Mouse (Mus musculus): ENCODE measurements around the gene Tas1r3. TPM values are rescaled to one million over a fixed set of nuclear protein-coding genes. Genes with fewer than 3 reads are reported as not detected.
A peak's percentile ranks its signal among the peaks of the same experiment; 100 is the strongest.

Tas1r3 gene
- total RNA-seq, 4 experiments from 2014 or later = 0.25 to 0.32 (median 0.31) TPM

DNA sequence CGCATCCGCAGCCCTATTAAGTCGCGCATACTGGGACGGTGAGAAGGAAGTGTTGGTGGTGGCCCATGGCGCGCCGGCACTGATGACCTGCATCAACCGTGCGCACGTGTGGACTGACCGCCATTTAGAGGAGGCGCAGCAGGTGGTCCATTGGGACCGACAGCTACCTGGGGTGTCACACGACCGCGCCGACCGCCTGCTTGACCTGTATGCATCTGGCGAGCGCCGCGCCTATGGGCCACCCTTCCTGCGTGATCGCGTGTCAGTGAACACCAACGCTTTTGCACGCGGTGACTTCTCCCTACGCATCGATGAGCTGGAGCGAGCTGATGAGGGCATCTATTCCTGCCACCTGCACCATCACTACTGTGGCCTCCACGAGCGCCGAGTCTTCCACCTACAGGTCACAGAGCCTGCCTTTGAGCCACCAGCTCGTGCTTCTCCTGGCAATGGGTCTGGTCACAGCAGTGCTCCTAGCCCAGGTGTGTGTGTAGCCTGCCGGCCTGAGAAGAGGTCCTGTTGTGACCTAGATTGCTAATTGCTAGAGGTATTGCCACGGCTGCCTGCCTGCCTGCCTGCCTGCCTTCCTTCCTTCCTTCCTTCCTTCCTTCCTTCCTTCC, 21.4 kb downstream of the Tas1r3 start:
- no peak for DNase-seq (ENCODE audit: low spot score in 2 of 2)

DNA sequence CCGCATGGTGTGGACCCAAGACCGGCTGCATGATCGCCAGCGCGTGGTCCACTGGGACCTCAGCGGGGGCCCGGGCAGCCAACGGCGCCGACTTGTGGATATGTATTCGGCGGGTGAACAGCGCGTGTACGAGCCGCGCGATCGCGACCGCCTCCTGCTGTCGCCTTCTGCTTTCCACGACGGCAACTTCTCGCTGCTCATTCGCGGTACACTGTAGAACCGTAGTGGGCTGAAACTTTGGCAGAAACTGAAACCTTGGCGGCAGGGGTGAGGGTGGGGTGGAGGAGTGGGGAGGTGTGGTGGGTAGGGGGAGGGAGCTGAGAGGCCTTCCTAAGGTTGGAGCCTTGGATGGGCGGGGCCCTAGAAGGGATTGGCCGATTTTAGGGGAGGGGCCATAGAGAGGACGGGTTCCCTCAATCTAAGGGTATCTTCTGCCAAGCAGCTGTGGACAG, 22.1 kb downstream of the Tas1r3 start:
- DNase-seq (ENCODE audit: low spot score in 2 of 2) = no peak

DNA sequence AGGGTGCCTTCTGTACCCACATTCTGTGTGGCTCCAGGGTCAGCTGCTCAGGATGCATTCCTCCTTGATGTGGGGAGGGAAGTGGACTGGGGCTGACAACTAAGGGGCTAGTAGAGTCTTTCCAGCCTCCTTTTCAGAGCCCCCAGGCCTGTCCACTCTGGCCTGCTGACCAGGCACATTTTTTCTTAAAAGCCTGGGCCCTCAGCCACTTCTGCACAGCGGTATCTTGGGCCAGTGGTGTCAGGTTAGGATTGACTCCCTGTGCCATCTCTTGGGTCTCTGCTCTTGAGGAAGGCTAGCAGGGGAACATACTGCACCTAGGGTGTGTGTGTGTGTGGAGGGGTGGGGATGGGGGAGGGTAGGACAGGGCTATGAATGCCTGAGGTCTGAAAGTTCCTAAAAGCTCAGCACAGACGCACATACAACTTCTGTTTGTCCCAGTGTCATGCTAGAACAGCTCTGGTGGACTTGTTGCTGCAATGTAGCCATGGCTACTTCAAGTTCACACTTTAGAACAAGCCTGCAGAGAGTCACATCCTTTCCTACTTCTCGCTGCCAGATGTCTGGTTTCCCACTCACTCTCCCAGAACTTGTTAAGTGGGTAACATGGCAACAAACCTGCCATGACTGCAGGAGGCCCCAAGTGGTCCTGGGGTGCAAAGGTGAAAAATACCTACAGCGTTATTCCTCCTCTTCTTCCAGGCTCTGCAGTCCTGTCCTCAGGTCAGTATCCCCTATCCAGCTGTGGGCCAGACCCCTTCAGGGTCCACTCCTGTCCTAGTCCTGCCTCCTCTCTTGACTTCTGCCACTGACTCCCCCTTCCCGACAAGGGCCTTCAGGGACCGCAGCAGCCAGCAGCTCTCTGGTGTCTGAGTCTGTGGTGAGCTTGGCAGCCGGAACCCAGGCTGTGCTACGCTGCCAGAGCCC, 22.8 kb downstream of the Tas1r3 start:
- DNase-seq (ENCODE audit: low spot score in 2 of 2) = no peak

DNA sequence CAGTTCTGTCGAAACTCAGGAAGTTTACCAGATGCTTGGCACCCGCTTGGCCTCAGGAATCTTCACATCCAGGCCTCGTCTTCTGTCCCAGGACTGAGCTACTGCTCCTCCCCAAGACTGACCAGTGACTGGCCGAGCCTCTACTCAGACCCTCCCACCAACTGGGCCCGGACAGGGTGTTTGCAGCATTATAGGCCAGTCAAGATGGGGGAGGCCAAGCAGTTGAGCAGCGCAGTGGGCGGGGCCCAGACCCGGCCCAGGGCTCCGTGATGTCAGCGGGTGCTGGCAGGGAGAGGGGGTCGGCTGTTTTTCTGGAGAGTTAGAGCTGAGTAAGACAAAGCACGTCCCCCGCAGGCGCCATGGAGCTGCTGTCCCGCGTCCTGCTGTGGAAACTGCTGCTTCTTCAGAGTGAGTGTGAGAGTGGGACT, 23.7 kb downstream of the Tas1r3 start, which contains the start of gene Mxra8:
Gene Mxra8, plus strand, starts transcription at position 198 of the 428 bp plus-strand sequence.
- DNase-seq (ENCODE audit: low spot score in 2 of 2) = no peak

DNA sequence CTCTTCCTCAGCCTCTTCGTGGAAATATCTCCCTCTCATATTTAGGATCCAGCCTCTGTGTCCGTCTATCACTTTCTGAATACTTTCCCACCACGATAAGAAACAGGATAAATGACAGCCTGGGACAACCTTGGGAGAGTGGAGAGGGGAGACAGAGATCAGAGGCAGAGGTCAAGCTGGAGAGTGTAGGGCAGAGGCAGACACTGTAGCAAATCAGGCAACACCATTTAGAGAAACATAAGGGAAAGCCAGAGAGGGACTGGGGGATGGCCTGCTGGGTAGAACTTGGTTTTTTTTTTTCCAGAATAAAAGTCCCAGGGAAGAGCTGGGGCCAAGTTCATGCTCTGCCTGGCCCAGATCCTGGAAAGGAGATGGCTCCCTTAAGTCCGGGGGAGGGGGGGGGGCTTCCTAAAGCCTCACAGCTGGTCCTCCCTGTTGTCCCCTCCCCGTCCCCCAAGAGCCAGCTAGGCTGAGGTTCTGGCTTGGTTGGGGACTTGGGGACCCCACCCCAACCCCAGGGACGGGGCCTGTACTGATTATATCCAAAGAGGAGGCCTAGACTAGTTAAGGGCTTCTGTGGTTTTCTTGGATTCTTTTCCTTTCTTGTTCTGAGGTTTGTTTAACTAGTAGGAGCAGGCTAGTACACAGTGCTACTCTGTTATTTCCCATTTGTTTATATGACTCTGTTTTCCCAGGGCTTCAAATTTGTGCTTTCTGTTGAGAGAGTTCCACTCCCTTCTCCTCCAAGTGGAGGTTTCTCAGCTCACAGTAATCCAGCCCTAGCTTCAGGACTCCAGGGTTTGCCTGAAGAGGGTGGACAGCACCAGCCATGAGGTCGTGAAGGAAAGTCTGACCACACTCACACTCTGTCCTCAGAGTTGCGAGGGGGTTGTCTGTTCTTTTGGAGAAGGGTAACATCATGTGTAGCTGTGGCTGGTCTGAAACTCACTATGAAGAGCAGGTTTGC, 24.7 kb downstream of the Tas1r3 start:
- DNase-seq (ENCODE audit: low spot score in 2 of 2) = no peak

DNA sequence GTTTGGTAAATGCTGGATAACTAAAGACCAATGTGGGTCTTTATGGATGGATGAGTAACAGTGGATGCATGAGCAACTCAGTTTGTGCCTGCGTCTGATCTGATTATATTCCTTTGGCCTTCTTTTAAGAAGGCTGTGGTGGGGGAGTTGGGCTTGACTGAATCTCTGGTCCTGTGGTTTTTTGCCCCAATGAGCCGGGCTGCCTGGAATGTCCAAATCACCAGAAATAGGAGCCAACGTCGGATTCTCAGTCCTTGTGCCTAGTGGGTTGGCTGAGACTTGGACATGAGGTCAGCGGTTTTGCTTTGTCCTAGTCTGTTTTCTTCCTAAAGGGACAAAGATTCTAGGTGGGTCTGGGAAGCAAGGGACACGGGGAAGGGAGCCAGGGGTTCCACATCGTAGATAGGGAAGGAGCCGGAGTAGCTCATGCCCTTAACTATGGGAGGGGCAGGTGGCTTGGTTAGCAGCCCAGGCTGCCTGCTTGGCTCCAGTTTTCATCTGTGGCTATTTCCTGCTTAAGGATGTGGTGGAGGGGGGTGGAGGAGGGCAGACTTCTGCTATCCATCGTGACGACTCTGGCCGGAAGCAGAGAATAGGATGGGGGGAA, 25.7 kb downstream of the Tas1r3 start:
- DNase-seq (ENCODE audit: low spot score in 2 of 2) = no peak

DNA sequence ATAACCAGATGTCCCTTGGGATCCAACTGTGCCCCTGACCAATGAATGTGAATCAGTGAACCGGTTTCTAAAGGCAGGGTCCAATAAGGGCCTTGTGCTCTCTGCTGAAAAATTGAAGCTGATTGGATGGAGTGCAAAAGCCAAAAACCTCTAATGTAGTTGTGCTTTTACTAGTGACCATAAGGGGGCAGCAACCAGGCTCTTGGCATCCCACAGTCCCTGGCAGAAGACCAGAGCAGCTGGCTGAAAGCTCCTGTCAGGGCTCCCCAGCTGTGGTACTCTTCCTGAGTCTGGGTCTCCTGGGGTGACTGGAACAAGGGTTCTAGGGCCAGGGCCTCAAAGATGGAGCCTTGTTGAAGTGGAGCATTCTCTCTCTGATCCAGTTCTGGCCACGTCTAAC, 29.3 kb downstream of the Tas1r3 start:
- DNase-seq (ENCODE audit: low spot score in 2 of 2) = peak; percentile 66 to 70

DNA sequence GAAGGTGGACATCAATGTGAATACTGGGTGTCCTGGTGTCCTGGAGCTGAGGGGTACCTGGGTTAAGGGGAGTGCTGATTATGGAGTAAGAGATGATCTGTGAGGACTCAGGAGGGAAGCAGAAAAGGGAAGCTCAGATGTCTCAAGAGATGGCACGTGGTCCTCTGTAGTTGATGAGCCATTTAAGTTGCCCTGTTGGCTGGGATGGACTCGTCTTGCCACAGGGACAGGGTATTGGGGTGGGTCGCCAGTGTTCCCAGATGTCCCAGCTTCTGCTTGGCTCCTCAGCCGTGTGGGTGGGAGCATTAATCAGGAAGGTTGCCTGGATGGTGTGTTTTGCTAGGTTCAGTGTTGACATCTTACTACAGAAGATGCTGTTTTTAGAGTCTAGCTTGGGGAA, 29.9 kb downstream of the Tas1r3 start:
- no peak for DNase-seq (ENCODE audit: low spot score in 2 of 2)

DNA sequence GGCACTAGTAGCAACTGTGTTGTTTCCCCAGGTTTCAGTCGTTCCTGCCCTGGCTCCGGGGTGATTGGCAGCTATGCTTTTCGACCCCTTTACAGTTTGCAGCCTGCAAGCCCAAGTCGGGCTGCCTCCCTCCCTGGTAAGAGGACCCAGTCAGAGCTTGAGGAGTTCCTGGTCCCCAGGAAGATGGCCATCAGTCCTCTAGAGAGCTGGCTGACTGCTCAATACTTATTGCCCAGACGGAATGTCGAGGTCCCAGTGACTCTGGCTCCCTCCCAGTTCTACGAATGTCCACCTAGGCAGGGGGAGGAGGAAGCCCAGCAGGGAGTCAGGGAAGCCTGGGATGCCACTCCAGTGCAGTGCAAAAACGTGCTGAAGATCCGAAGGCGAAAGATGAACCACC, 30.8 kb downstream of the Tas1r3 start:
- no peak for DNase-seq (ENCODE audit: low spot score in 2 of 2)

DNA sequence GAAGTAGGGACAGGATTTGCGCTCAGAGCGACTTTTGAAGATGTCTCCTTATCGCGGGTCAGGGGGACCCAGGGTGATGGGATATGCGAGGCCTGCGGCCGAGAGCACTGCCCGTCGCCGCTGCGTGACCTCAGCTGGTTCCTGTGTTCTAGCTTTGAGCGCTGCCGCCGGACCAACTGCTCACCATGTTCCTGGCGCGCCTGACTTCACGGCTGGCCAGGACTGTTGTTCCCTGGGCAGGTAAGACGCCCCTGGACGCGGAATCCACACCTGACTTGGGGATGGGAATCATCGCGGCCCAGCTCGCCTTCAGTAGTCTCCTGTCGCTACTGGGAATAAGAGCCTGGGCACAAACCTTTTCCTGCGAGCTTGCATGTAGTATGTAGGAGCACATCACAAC, 31.3 kb downstream of the Tas1r3 start:
- DNase-seq (ENCODE audit: low spot score in 2 of 2) = peak in 1 of 2 experiments; percentile 26

DNA sequence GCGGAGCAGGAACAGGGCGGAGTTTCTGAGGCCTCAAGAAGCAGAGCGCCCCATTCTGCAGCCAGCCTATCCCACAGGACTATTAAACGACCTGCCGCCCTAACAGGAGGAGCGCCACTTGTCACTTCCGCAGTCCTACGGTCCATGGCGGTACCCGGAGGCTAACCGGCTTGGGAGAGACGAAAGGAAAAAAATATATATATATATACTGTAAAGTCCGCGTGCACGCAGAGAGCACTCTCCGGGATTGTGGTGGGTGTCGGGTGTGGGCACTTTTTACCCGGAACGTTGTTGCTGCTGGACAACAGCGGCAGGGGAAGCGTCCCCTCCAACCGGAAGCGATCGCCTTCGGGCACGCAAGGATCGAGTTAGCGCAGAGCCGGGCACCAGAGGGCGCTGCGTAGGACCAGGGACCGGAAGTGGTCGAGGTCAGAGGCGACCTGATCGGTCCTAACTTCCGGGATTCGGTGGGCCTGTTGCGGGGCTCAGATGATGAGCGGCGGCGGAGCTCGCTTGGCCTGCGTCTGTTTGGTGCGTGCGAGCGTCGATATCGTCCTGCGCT, 31.9 kb downstream of the Tas1r3 start, which contains the start of gene Aurkaip1:
Gene Aurkaip1, plus strand, starts transcription at position 68 of the 562 bp plus-strand sequence.
- peak; percentile 91 to 95 for DNase-seq (ENCODE audit: low spot score in 2 of 2)

DNA sequence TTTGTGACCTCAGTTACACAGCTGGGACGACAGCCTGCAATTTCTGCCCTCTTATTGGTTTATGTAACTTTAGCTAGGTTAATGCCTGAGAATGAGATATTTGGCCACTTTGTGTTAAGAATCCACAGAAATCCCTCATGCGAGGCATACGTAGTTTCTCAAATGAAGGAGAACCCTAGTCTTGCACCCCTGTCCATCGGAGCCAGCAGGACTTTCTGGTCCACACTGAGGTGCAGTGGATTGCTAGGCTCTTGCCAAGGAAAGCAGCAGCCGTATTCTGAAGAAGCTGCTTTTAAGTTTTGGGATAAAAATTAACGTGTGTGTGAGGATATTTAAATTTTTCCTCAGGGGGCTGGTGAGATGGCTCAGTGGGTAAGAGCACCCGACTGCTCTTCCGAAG, 32.6 kb downstream of the Tas1r3 start:
- DNase-seq (ENCODE audit: low spot score in 2 of 2) = no peak

DNA sequence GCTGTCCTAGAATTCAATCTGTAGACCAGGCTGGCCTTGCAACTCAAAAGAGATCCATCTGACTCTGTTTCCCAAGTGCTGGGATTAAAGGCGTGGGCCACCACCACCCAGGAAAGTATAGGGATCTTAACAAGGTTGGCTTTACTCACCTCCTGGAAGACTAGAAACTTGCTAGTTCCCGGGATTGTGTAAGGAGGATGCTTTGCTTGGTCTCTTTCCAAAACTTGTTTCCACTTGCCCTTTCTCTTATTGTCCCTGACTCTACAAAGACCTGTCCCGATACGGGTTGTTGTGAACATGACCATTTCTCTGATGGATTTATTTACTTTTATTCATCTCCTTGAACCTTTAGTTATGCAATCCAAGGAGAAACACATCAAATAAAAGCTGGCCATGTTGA, 33.3 kb downstream of the Tas1r3 start:
- DNase-seq (ENCODE audit: low spot score in 2 of 2) = no peak

DNA sequence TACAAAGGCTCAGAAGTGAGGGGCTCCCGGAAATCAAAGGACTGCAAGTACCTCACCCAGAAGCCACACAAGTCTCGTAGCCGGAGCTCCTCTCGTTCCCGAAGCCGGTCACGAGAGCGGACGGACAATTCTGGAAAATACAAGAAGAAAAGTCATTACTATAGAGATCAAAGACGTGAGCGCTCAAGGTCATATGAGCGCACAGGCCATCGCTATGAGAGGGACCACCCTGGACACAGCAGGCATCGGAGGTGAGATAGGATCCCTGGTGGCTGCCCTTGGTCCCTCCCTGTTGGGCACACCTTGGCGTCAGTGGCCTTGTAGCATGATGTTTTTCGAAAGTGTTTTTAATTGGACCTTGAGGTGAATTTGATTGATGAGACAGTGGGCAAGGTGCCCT, 39.7 kb downstream of the Tas1r3 start:
- DNase-seq (ENCODE audit: low spot score in 2 of 2) = no peak

DNA sequence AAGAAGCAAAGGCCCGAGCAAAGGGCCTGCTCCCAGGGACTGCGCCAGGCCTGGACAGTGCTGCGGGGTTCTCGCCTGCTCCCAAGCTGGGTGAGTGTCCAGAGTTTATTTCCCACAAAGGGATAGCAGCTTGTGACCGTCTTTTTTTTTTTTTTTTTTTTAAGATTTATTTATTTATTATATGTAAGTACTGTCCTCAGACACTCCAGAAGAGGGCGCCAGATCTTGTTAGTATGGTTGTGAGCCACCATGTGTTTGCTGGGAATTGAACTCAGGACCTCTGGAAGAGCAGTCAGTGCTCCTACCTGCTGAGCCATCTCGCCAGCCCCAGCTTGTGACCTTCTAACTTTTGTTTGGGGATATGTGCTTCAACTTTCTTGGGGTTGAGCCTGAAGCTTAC, 42.1 kb downstream of the Tas1r3 start:
- DNase-seq (ENCODE audit: low spot score in 2 of 2) = no peak

DNA sequence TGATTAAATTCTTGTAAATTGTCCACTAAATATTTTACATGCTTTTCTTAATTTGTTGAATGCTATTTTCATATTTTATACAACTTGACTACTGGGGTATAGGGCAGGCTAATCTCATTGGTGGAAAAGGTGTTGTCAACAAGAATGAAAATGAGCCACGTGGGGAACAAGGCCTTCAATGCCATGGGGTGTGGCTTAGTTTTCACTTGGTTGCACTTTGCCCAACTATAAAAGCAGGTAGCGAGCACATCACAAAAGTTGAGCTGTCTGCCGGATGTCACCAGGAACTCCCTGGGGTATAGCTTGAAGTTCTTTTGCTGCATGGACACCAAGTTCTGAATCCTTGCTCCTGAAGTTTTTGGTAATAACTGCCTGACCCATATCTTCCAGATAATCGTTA, 45.6 kb downstream of the Tas1r3 start:
- DNase-seq (ENCODE audit: low spot score in 2 of 2) = no peak

DNA sequence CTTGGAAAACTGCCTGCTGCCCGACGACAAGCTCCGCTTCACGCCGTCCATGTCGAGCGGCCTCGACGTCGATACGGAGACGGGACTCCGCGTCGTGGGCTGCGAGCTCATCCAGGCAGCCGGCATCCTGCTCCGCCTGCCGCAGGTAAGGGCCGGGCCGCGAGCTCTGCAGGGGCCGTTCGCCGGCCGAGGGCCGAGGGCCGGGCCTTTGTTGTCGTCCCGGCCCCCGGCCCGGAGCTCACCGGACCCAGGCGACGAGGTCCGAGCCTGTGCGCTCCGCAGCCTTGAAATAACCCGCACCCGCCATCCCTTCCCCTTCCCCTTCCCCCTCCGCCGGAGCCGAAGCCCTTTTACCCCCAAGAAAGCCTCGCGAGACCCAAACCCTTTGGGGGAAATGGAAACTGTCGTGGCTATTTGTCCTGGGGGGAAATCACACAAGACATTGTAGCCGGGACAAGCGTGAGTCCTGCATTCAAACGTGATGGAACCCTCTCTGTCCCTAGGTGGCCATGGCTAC, 50.4 kb downstream of the Tas1r3 start:
- DNase-seq (ENCODE audit: low spot score in 2 of 2) = no peak

DNA sequence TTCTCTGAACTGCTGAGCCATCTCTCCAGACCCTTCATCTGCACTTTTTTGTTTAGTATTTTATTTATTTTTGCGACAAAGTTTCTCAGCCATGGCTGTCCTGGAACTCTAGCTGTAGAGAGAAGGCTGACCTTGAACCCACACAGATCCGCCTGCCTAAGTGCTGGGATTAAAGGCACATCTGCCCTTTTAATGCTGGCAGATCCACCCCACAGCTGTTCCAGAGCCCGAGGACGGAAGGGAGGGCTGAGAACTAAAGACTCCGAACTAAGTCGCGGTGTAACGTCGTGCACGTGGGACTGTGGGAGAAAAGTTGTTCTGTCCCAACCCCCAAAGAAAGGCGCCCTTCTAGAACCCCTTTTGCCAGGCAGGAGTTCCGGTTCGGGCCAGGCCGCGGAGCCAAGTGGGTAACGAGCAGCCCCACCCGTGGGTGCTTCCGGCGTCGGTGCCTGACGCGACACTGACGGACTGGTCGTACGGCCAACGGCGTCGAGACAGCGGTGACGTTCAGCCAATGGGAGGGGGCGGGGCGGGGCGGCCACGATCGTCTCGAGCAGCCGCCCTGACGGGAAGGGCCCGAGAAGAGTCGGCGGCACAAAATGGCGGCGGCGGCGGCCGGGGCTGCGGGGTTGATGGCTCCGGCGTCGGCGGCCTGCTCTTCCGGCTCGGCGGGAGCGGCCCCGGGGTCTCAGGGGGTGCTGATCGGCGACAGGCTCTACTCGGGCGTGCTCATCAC, 51.1 kb downstream of the Tas1r3 start, which contains the start of gene Ccnl2:
Gene Ccnl2, plus strand, starts transcription at position 561 of the 736 bp plus-strand sequence.
- DNase-seq (ENCODE audit: low spot score in 2 of 2) = peak; percentile 90 to 91

Measured in layer of hippocampus, adult 8-10 months (tissue).